Mouse (Mus musculus) Muller cell, postnatal 12 days (primary cell): ENCODE results near the gene Calr.
A peak's percentile ranks its signal among the peaks of the same experiment; 100 is the strongest.
"Not testable (repeated sequence)": the region's sequence is repeated elsewhere in the genome, so short reads cannot be mapped to it uniquely, and the experiment has no call there.

Experiments used
- DNase-seq: peaks from one replicate; pipeline ENCODE4 v3.0.0-alpha.2; 2015; ENCODE audit errors: inconsistent ontology term

Calr gene

GRCm38 (mm10) chr8:84844397-84845070 is 2.2 kb downstream of the Calr start:
- DNase-seq = no peak

DNA sequence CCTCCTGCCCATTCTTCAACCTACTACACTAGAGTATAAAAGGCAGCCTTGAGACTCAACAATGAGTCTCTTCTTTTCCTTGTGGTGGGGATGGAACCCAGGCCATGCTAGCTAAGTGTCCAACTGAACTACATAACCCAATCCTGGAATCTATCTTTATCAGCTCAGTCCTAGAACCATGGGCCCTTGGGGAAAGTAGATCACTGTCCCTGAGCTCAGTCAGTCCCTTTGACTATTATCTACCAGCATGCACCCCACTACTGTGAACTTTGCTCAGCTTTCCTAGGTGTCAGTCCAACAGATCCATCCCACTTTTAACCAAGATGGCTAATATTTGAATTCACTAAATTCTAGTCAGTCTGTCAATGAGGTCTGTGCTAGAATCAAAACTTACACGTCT is 5.2 kb downstream of the Calr start:
- no peak for DNase-seq

DNA sequence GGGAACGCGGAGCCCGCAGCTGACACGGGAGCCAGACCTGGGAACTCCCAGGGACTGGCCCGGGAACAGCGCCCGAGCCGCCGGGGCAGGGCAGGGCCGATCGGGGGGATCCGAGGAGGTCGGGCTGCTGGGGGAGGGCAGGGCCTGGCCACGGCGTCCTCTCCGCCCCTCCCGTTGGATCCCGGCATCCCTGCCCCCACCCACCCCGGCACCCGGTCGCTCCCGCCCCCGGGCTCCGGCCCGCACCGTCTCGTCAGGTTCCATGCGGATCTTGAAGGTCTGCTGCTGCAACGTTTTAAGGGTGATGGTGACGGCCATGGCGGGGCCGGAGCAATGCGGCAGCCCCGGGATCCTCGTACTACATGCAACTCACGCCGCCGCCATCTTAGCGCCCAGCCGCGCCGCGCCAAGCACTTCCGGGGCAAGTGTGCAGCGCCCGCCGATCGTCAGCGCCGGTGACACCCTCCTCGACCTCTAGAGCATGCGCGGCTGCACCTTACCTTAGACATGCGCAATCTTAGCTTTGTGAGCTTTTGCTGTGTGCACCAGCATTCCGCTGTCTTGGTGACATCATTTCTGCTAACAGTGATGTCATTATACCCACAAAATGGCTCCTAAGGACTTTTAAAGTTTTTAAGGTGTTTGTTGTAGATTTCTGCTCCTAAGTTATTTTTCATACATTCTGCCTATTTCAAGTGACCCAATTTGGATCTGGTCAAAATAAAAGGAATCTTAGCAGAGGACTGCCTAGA is 6.3 kb downstream of the Calr start, which contains the start of gene Rad23a:
Rad23a (minus strand) TSS at position 418 of the 752 bp plus-strand sequence.
- peak; percentile 93 for DNase-seq

- no peak for DNase-seq
Measured at GRCm38 (mm10) chr8:84839875-84840247, 6.9 kb downstream of the Calr start.

GRCm38 (mm10) chr8:84839411-84839810 is 7.3 kb downstream of the Calr start:
- no peak for DNase-seq

DNA sequence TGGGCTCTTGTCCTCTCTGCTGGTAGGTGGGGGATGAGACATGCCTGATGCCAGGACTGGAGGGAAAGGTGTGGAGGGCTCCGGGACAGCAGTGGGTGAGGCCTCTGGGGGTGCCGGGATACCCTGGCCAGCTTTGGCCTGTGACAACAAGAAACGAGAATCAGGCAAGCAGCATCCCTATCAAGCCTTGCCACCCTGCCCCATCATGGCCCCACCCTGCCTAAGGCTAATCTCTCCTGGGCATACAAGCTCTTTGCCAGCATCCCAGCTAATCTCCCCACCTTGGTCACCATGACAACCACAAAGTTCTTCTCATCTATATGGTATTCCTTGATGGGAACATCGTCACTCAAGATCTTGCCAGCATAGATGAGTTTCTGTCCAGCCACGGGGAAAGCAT is 8.2 kb downstream of the Calr start:
- DNase-seq = no peak

GRCm38 (mm10) chr8:84837912-84838470 is 8.7 kb downstream of the Calr start:
- DNase-seq = no peak

DNA sequence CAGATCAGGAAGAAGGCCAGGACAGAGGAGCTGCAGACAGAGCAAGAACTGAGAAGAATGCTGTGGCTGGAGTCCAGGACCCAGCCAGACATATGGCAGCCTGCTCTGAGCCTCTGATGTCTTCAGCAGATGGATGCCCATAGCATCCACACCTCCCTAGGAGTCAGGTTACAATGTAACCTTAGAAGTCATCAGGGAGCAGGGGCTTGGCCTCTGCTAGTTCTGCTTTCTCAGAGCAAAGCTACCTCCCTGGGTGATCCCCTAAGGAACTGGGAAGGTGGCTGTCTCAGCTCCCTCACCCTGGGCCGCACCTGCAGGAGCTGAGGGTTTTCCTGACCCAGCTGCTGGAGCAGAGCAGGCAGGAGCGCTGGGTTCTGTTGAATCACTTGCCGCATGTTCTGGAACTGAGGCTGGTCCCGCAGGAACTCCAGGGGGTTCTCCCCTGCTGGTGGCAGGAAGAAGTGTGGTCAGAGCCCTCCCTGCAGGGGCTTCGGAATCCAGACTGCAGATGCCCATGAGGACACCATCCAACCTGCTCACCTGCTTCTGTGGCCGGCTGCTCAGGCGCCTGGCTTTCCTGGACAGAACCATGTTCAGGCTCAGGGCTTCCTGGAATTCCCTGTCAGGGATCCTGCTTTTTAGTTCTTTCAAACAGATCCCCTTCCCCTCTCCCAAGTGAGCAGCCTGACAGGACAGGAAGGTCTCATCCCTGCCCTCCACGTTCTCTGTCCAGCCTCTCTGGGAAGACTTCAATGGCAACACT is 9.4 kb downstream of the Calr start:
- DNase-seq = no peak

GRCm38 (mm10) chr8:84834866-84835855 is 11.6 kb downstream of the Calr start:
- no peak for DNase-seq

DNA sequence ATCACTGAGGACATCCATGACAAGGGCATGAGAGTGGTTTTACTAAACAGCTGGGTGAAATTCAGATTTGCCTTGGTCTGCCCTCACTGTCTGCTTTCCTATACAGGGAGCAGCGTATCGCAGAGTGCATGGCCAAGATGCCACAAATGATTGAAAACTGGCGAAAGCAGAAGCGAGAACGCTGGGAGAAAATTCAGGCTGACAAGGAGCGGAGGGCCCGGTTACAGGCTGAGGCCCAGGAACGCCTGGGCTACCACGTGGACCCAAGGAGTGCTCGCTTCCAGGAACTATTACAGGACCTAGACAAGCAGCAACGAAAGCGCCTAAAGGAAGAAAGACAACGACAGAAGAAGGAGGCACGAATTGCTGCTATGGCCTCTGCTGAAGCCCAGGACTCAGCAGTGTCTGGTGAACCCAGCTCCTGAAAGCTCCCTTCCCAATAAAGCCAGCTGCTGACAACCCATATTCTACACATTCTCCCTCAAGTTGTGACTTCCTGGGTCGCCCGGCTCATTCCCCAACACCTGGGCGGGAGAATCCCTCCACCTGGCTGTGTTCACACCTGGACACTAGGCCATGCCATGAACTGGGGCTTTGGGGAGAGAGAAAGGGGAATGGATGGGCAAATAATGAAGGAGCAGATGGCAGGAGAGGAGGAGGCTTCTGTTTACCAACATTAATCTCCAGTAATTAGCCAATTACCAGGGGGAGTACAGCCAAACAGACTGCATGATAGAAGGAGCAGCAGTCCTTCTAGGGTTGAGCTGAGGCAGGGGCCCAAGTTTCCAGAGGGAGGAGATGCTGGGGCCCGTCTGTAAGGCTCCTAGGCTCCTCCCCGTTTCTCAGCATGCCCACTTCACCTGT is 12.5 kb downstream of the Calr start:
- DNase-seq = no peak

DNA sequence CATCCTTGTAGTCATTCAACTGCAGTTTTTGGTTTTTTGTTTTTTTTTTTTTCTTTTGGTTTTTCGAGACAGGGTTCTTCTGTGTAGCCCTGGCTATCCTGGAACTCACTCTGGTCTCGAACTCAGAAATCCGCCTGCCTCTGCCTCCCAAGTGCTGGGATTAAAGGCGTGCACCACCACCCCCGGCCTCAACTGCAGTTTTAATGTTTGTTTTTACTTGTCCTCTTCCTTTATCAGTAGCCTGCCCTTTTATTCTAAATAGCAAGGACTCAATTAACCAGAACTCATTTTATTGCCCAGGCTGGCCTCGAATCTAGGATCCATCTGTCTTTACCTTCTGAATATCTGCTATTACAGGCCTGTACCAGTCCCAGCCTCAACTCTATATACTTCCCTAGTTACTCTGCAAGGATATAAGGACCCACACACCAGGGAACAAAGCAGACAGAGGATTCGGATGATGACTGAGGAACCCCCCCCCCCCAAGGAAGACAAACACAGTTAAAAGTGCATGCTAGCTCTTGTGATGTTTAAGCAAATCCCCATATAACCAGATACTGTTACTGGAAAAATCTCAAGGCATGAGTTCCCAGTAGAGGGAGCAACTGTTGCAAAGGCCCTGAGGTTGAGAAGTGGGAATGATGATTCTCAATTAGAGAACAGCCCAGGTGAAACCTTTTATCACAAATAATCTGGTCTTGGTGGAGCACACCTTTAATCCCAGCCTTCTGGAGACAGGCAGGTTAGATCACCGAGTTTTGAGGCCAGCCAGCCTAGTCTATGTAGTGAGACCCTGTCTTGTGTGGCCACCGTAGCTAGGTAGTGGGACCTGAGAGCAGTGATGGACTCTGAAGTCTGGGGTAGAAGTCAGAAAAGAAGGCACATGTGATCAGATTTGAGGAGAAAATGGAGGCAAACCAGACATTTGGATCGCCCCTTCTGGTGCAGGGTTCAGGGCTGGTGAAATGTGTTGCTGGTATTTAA is 13.7 kb downstream of the Calr start:
- no peak for DNase-seq

- DNase-seq = peak; percentile 81
Measured at GRCm38 (mm10) chr8:84832034-84832717, 14.6 kb downstream of the Calr start.

DNA sequence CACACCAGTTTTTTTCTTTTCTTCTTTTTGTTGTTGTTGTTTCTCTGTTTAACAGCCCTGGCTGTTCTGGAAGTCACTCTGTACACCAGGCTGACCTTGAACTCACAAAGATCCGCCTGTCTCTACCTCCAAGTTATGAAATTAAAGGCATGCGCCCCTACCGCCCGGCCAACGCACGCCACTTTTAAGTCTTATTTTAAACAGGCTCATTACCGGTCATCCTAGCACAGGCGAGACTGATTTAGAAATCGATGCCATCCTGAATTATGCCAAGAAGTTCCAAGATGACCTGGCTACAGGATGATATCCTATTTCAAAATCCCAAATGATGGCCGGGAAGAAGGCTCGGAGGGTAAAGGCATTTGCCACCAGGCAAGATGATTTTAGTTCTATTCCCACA is 15.2 kb downstream of the Calr start, which contains the start of gene Gadd45gip1:
Gadd45gip1 (plus strand) TSS at position 33 of the 400 bp plus-strand sequence.
- peak; percentile 25 for DNase-seq

- DNase-seq = not testable (repeated sequence)
Measured at GRCm38 (mm10) chr8:84826518-84826917, 20.2 kb downstream of the Calr start.

GRCm38 (mm10) chr8:84825636-84826035 is 21.1 kb downstream of the Calr start:
- DNase-seq = no peak

DNA sequence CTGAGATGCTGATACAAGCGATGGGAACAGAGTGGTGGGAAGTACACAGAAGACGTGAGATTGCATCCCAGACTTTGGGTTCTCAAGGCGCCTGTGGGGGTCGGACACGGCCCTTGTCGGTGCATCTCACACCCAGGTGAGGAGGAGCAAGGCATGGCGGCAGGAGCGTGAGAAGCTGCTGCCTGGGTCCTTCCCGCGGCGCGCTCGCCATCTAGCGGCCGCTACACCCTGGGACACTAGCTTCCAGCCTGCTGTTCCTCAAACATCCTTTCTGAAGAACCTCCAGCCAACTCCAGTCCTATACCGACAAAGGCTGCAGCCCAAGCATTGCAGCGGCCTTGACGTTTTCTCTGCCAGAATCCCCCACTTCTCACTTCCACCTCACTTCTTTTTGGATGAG is 23.1 kb downstream of the Calr start:
- DNase-seq = peak; percentile 72

GRCm38 (mm10) chr8:84822723-84823122 is 24.0 kb downstream of the Calr start, which contains the start of gene Dand5:
TSS of gene Dand5 (minus strand) at chr8:84822823.
- no peak for DNase-seq

DNA sequence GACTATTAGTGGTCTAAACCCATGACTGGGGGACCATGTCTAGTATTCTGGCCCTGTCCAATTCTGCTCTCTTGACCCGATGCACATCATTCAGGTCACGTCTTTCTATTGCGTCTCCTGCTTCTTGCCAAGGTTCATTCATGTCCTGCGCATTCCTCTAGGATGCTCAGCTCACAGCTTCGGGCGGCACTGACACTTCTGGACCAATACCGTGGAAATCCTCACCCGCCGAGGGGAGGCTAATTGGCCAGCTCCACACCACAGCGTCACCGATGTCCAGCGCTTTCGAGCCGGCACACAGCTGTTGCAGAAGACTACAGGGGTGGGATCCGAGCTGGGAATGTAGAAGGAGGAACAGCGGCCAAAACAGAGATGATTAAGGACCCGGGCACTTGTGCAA is 30.6 kb downstream of the Calr start:
- no peak for DNase-seq
